Mouse (Mus musculus) effector memory CD4-positive, alpha-beta T cell, adult 7 months (primary cell): ENCODE measurements around the gene Col5a3. TPM values are rescaled to one million over a fixed set of nuclear protein-coding genes. Genes with fewer than 3 reads are reported as not detected.

Source experiments
- polyA plus RNA-seq: library from polyadenylated mRNA; unstranded; fragments of 100-300 nt; shearing (Covaris generic); gene quantifications from one replicate; pipeline ENCODE4 v1.2.1, GENCODE M21; 2017

Gene Col5a3
- not detected for polyA plus RNA-seq

GRCm38 (mm10) chr9:20814521-20815272, at the start of gene Col5a3:
Col5a3 (minus strand) TSS chr9:20815067.

GRCm38 (mm10) chr9:20818236-20818635, 3.4 kb upstream of the Col5a3 start, which contains the start of gene Rdh8:
Rdh8 (plus strand) TSS chr9:20818503.

GRCm38 (mm10) chr9:20746017-20746660, 68.7 kb downstream of the Col5a3 start, which contains the start of gene Olfm2:
Olfm2 (minus strand) TSS chr9:20746349.

Other genes with a start within 250 kb of the Col5a3 start
- 8.0 TPM for gene Zfp846, start 233.8 kb downstream of the Col5a3 start, polyA plus RNA-seq
- gene Ubl5, start 172.2 kb downstream of the Col5a3 start, polyA plus RNA-seq = 437 TPM
- gene Fbxl12, start 170.3 kb downstream of the Col5a3 start, polyA plus RNA-seq = 91.4 TPM
- 17.8 TPM for gene Pin1, start 163.0 kb downstream of the Col5a3 start, polyA plus RNA-seq
- gene Olfm2, start 68.7 kb downstream of the Col5a3 start, polyA plus RNA-seq = 0.27 TPM
- not detected for gene Rdh8, start 3.4 kb upstream of the Col5a3 start, polyA plus RNA-seq
- 33.1 TPM for gene A230050P20Rik, start 53.6 kb upstream of the Col5a3 start, polyA plus RNA-seq
- gene Angptl6, start 64.7 kb upstream of the Col5a3 start, polyA plus RNA-seq = 1.1 TPM
- gene Ppan, start 73.1 kb upstream of the Col5a3 start, polyA plus RNA-seq = 97.3 TPM
- gene Eif3g, start 83.6 kb upstream of the Col5a3 start, polyA plus RNA-seq = 332 TPM
- 67.8 TPM for gene Dnmt1, start 144.8 kb upstream of the Col5a3 start, polyA plus RNA-seq
- gene S1pr2, start 161.7 kb upstream of the Col5a3 start, polyA plus RNA-seq = 10.3 TPM
- 101 TPM for gene Mrpl4, start 187.7 kb upstream of the Col5a3 start, polyA plus RNA-seq
- 268 TPM for gene Icam1, start 200.9 kb upstream of the Col5a3 start, polyA plus RNA-seq
- gene Icam4, start 214.3 kb upstream of the Col5a3 start, polyA plus RNA-seq = 1.4 TPM
- gene Icam5, start 217.0 kb upstream of the Col5a3 start, polyA plus RNA-seq = not detected